Mouse (Mus musculus) yolk sac, embryonic 10.5 days (tissue): ENCODE data around the gene Ap3s2.

ENCODE experiments used
- DNase-seq: peaks from one replicate; pipeline ENCODE4 v3.0.0-alpha.2; 2017; ENCODE audit warnings: low spot score

Gene Ap3s2

GRCm38 (mm10) chr7:79844090-79844802 is 76.2 kb downstream of the Ap3s2 start:
- no peak for DNase-seq

- DNase-seq: peak; percentile 70
Measured at GRCm38 (mm10) chr7:79842163-79842562, 78.3 kb downstream of the Ap3s2 start.

GRCm38 (mm10) chr7:79837247-79837646 is 83.2 kb downstream of the Ap3s2 start:
- DNase-seq: no peak

- no peak for DNase-seq
Measured at GRCm38 (mm10) chr7:79835196-79835595, 85.3 kb downstream of the Ap3s2 start.

GRCm38 (mm10) chr7:79832980-79833379 is 87.5 kb downstream of the Ap3s2 start:
- no peak for DNase-seq

- no peak for DNase-seq
Measured at GRCm38 (mm10) chr7:79831585-79831984, 88.9 kb downstream of the Ap3s2 start.

- no peak for DNase-seq
Measured at GRCm38 (mm10) chr7:79831145-79831544, 89.3 kb downstream of the Ap3s2 start.

- DNase-seq: no peak
Measured at GRCm38 (mm10) chr7:79828341-79828740, 92.1 kb downstream of the Ap3s2 start.
